Mouse (Mus musculus) small intestine, adult 2 months (tissue): ENCODE results near the gene Tagln2.

Source experiments
- CTCF ChIP-seq: fragments of 200-500 bp; IDR thresholded peaks from 2 replicates; pipeline ENCODE4 v1.5.1; 2012; ENCODE audit warnings: low read depth, mild to moderate bottlenecking, control low read depth, inconsistent platforms, low read length, moderate library complexity, mixed read lengths; ENCODE audit not compliant: insufficient replicate concordance, insufficient read length; ENCODE audit errors: extremely low read depth
- POLR2A ChIP-seq: fragments of 200-500 bp; IDR thresholded peaks from 2 replicates; pipeline ENCODE4 v1.6.1; 2012; ENCODE audit warnings: low read depth, mild to moderate bottlenecking, control low read depth, inconsistent platforms, low read length, moderate library complexity

- TF ChIP-seq CTCF (no peak), POLR2A (no peak)
Observed at GRCm38 (mm10) chr1:172492047-172492446, 7.8 kb upstream of the Tagln2 start.
